9 mouse cellular contexts compared by ENCODE assay signal in genomic region chr17:56470001-56470436, GRCm38 (mm10). TPM values are rescaled to one million over a fixed set of nuclear protein-coding genes. Genes with fewer than 3 reads are reported as not detected.
DNase-seq lines count a peak whose midpoint lies in the region; ATAC-seq lines count a peak whose summit lies in the region.
"Had no signal": no experiment of that assay in that cellular context is flagged by ENCODE, and none has a peak within 500 bp of the region (broad histone marks: within the 10 kb centered on the region; RNA-seq: fewer than 3 reads in every experiment).

No protein-coding gene starts in this region.

- WGBS in forebrain, embryonic 11.5 days = 4% methylated on average over 25 of the region's 26 CpGs
- WGBS in midbrain, embryonic 12.5 days = 7% methylated on average over 25 of the region's 26 CpGs

- ATAC-seq in forebrain, embryonic 11.5 days (replicated peaks; ENCODE audit: low FRiP score) = no peak
- no peak for ATAC-seq in midbrain, embryonic 12.5 days (ENCODE audit: low FRiP score, low read depth)
- ATAC-seq in megakaryocyte progenitor cell, adult 5-6 weeks (replicated peaks; ENCODE audit: poor library complexity) = no peak
- no peak for ATAC-seq in inflammation-experienced regulatory T-cells, adult 6 months

- DNase-seq in embryo, embryonic 9.5 days (ENCODE audit: extremely low spot score) = peak; percentile 65
- no peak for DNase-seq in embryo, embryonic 10.5 days (ENCODE audit: low spot score)
- DNase-seq in forebrain, embryonic 11.5 days (ENCODE audit: low spot score) = no peak
- DNase-seq in kidney, postnatal 36 days = peak; percentile 33 to 61
- no peak for DNase-seq in right cerebral cortex, postnatal 4 days

- H3K4me3 ChIP-seq in forebrain, embryonic 11.5 days (ENCODE audit: low read depth, low read length) = 0 out of 2 replicates have a peak overlapping the region, but pooled peaks have one; percentile 7
- H3K4me3 ChIP-seq in midbrain, embryonic 12.5 days = peak overlapping the region; percentile 18
- H3K4me3 ChIP-seq: myocyte had no signal

- peaks cover 7% of the 10 kb centered on the region for H3K27me3 ChIP-seq in forebrain, embryonic 11.5 days (ENCODE audit: control insufficient read depth, insufficient read depth, low read length)
- H3K27me3 ChIP-seq in midbrain, embryonic 12.5 days = peaks cover 30% of the 10 kb centered on the region

- H3K4me1 ChIP-seq in forebrain, embryonic 11.5 days (replicated peaks; ENCODE audit: control insufficient read depth, insufficient read depth, low read length) = peaks cover 59% of the 10 kb centered on the region
- H3K4me1 ChIP-seq in midbrain, embryonic 12.5 days = peaks cover 96% of the 10 kb centered on the region

- H3K9me3 ChIP-seq in forebrain, embryonic 11.5 days (ENCODE audit: control insufficient read depth, low read length) = no peaks in the 10 kb centered on the region
- H3K9me3 ChIP-seq in midbrain, embryonic 12.5 days = no peaks in the 10 kb centered on the region

- H3K27ac ChIP-seq in forebrain, embryonic 11.5 days (ENCODE audit: low read depth, low read length) = no peak overlapping the region
- peak overlapping the region; percentile 49; the same call in 1 of the 2 replicates for H3K27ac ChIP-seq in midbrain, embryonic 12.5 days (replicated peaks)

- H3K9ac ChIP-seq in forebrain, embryonic 11.5 days (ENCODE audit: low read length) = no peak overlapping the region; the same call in 1 of the 2 replicates
- H3K9ac ChIP-seq in midbrain, embryonic 12.5 days (replicated peaks) = peak overlapping the region; percentile 35

- H3K4me2 ChIP-seq in forebrain, embryonic 11.5 days (ENCODE audit: low read depth, low read length, severe bottlenecking) = peak overlapping the region; percentile 34
- peak overlapping the region; percentile 45 for H3K4me2 ChIP-seq in midbrain, embryonic 12.5 days (replicated peaks)

- H3K36me3 ChIP-seq in forebrain, embryonic 11.5 days (ENCODE audit: control insufficient read depth, insufficient read depth, low read length) = peaks cover 2% of the 10 kb centered on the region; the same call in 1 of the 2 replicates
- peaks cover 14% of the 10 kb centered on the region; the same call in 1 of the 2 replicates for H3K36me3 ChIP-seq in midbrain, embryonic 12.5 days

RNA-seq across cellular contexts. Expression of gene Ptprs, which starts 6.3 kb away (rescaled TPM):
- 210 and 218 TPM in 2 replicates for polyA plus RNA-seq in forebrain, embryonic 11.5 days (2014; fragmentation: Nextera tagmentation; extraction: Ambion mirVana)
- 290 and 332 TPM in 2 replicates for polyA plus RNA-seq in midbrain, embryonic 12.5 days (2016; fragmentation: Nextera tagmentation; extraction: Ambion mirVana)
- 35.9 and 39.7 TPM in 2 replicates for total RNA-seq in megakaryocyte progenitor cell, adult 5-6 weeks (2015)
- 35.3 and 38.5 TPM in 2 replicates for total RNA-seq in megakaryocyte progenitor cell, adult 5-6 weeks (2017)
- polyA plus RNA-seq in inflammation-experienced regulatory T-cells, adult 6 months (2017; shearing (Covaris generic)) = 10 to 100 TPM in 1 of 3 experiments, 1 to 10 TPM in 2; 7.2 to 10.9 (median 8.8) TPM

RNA-seq across cellular contexts. Expression of gene Znrf4, which starts 42.2 kb away (rescaled TPM):
- not detected in 2 replicates for polyA plus RNA-seq in forebrain, embryonic 11.5 days (2014; fragmentation: Nextera tagmentation; extraction: Ambion mirVana)
- not detected in 2 replicates for polyA plus RNA-seq in midbrain, embryonic 12.5 days (2016; fragmentation: Nextera tagmentation; extraction: Ambion mirVana)
- total RNA-seq in megakaryocyte progenitor cell, adult 5-6 weeks (2015) = not detected in 2 replicates
- total RNA-seq in megakaryocyte progenitor cell, adult 5-6 weeks (2017) = not detected in 2 replicates
- polyA plus RNA-seq in inflammation-experienced regulatory T-cells, adult 6 months (2017; shearing (Covaris generic)) = not detected
- polyA plus RNA-seq: myocyte had no signal

Comparison
In these comparisons a context has a peak if more than half of its experiments do, and no peak if none do; other contexts are left out.
1. DNase-seq: peak in embryo, embryonic 9.5 days (single experiment) and kidney, postnatal 36 days (2 of 2); none in embryo, embryonic 10.5 days (single experiment), forebrain, embryonic 11.5 days (single experiment) and right cerebral cortex, postnatal 4 days (single experiment).
2. RNA of gene Ptprs, which starts 6.3 kb away (polyA plus RNA-seq): 290 to 332 TPM in midbrain, embryonic 12.5 days and 210 to 218 TPM in forebrain, embryonic 11.5 days; 7.2 to 10.9 TPM in inflammation-experienced regulatory T-cells, adult 6 months; every median in the first group is over 10 times any median in the second.